Mouse (Mus musculus) liver, postnatal 0 days (tissue): ENCODE results near the gene Hnrnpdl.

Experiments used
- CTCF ChIP-seq: sonication (generic); IDR thresholded peaks from 2 replicates; pipeline ENCODE4 v1.5.1; 2016; ENCODE audit warnings: antibody characterized with exemption, low read depth
- EP300 ChIP-seq: IDR thresholded peaks from 2 replicates; pipeline ENCODE4 v1.6.1; 2016; ENCODE audit warnings: antibody characterized with exemption, low read depth, mild to moderate bottlenecking

DNA sequence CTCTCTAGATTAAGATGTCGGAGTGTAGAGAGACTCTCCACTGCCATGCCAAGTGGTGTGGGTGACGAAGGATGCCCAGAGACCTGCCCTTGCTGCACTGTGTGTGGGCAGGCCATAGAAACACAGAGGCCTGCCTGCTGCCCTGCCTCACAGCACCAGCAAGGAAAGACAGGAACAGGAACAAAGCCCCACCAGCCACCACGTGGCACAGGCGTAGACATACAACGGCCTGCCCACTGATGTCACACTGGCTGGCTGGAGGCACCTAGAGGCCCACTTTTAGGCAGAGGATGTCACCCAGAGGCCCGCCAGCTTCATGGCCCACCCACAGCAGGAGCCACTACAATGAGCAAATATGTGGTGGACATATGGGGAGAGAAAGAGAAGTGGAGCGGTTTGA lies 39.4 kb downstream of the Hnrnpdl start:
- TF ChIP-seq CTCF = no peak
- no peak for TF ChIP-seq EP300
